Mouse (Mus musculus): ENCODE results near the gene Hsf4. TPM values are rescaled to one million over a fixed set of nuclear protein-coding genes. Genes with fewer than 3 reads are reported as not detected.
A peak's percentile ranks its signal among the peaks of the same experiment; 100 is the strongest.
"Not testable (repeated sequence)": the region's sequence is repeated elsewhere in the genome, so short reads cannot be mapped to it uniquely, and the experiment has no call there.

The Hsf4 gene
- 0.14 and 0.37 TPM in 2 replicates for polyA plus RNA-seq (2014; fragmentation: Nextera tagmentation; extraction: Ambion mirVana)

GRCm38 (mm10) chr8:105269461-105269947 is at the start of gene Hsf4:
TSS of gene Hsf4 (plus strand) at chr8:105269801.
- Histone ChIP-seq H3K36me3 (ENCODE audit: control insufficient read depth, insufficient read depth, low read length) (no peaks in the 10 kb centered on the region), H3K4me2 (ENCODE audit: low read length) (peak within 1 kb of the TSS; percentile 69), H3K27ac (ENCODE audit: low read depth, low read length) (no peak within 1 kb of the TSS), H3K4me1 (ENCODE audit: control insufficient read depth, insufficient read depth, low read length) (peaks cover 5% of the 10 kb centered on the region; the same call in 1 of the 2 replicates), H3K27me3 (replicated peaks; ENCODE audit: control insufficient read depth, insufficient read depth, low read length) (peaks cover 96% of the 10 kb centered on the region), H3K9me3 (replicated peaks; ENCODE audit: control insufficient read depth, low read length) (no peaks in the 10 kb centered on the region), H3K9ac (ENCODE audit: low read length) (peak within 1 kb of the TSS; percentile 58), H3K4me3 (ENCODE audit: low read depth, low read length) (peak within 1 kb of the TSS; percentile 45)
- DNase-seq (ENCODE audit: low spot score) = no peak
- 1% methylated on average over 39 of the region's 42 CpGs for WGBS
- ATAC-seq = no peak

GRCm38 (mm10) chr8:105223850-105224249 is 45.8 kb upstream of the Hsf4 start:
- Histone ChIP-seq H3K4me2 (ENCODE audit: low read length) (0 out of 2 replicates have a peak overlapping the region, but pooled peaks have one; percentile 67), H3K36me3 (ENCODE audit: control insufficient read depth, insufficient read depth, low read length) (no peaks in the 10 kb centered on the region), H3K9me3 (replicated peaks; ENCODE audit: control insufficient read depth, low read length) (no peaks in the 10 kb centered on the region), H3K27ac (ENCODE audit: low read depth, low read length) (no peak overlapping the region), H3K27me3 (replicated peaks; ENCODE audit: control insufficient read depth, insufficient read depth, low read length) (no peaks in the 10 kb centered on the region), H3K4me1 (ENCODE audit: control insufficient read depth, insufficient read depth, low read length) (peaks cover 12% of the 10 kb centered on the region), H3K9ac (ENCODE audit: low read length) (no peak overlapping the region), H3K4me3 (ENCODE audit: low read depth, low read length) (no peak overlapping the region; the same call in 1 of the 2 replicates)
- ATAC-seq (no peak), DNase-seq (ENCODE audit: low spot score) (no peak)
- 77% methylated on average over 7 of the region's 7 CpGs for WGBS

- Histone ChIP-seq H3K27ac (ENCODE audit: low read depth, low read length) (peak within 1 kb of the TSS; percentile 63), H3K27me3 (replicated peaks; ENCODE audit: control insufficient read depth, insufficient read depth, low read length) (no peaks in the 10 kb centered on the region), H3K36me3 (ENCODE audit: control insufficient read depth, insufficient read depth, low read length) (no peaks in the 10 kb centered on the region), H3K4me1 (ENCODE audit: control insufficient read depth, insufficient read depth, low read length) (peaks cover 12% of the 10 kb centered on the region), H3K4me3 (ENCODE audit: low read depth, low read length) (peak within 1 kb of the TSS; percentile 88), H3K9me3 (replicated peaks; ENCODE audit: control insufficient read depth, low read length) (no peaks in the 10 kb centered on the region), H3K4me2 (ENCODE audit: low read length) (peak within 1 kb of the TSS; percentile 83), H3K9ac (ENCODE audit: low read length) (peak within 1 kb of the TSS; percentile 94)
- 2% methylated on average over 34 of the region's 34 CpGs for WGBS
- DNase-seq (ENCODE audit: low spot score) (peak; percentile 96), ATAC-seq (peak; percentile 96)
These were observed 45.0 kb upstream of the Hsf4 start, which contains the start of gene D230025D16Rik for GRCm38 (mm10) chr8:105224413-105225271. TSS of gene D230025D16Rik (plus strand) at chr8:105225145.

- under 1% methylated on average over 27 of the region's 27 CpGs for WGBS
- no peak for DNase-seq (ENCODE audit: low spot score)
- ATAC-seq = no peak; the same call in 1 of the 2 replicates
These were observed 44.4 kb upstream of the Hsf4 start for GRCm38 (mm10) chr8:105225272-105225593.

GRCm38 (mm10) chr8:105225917-105226316 is 43.7 kb upstream of the Hsf4 start:
- Histone ChIP-seq H3K9me3 (replicated peaks; ENCODE audit: control insufficient read depth, low read length) (no peaks in the 10 kb centered on the region), H3K27me3 (replicated peaks; ENCODE audit: control insufficient read depth, insufficient read depth, low read length) (no peaks in the 10 kb centered on the region), H3K4me2 (ENCODE audit: low read length) (peak overlapping the region; percentile 83), H3K27ac (ENCODE audit: low read depth, low read length) (no peak overlapping the region), H3K4me3 (ENCODE audit: low read depth, low read length) (peak overlapping the region; percentile 88), H3K9ac (ENCODE audit: low read length) (peak overlapping the region; percentile 94), H3K36me3 (ENCODE audit: control insufficient read depth, insufficient read depth, low read length) (no peaks in the 10 kb centered on the region), H3K4me1 (ENCODE audit: control insufficient read depth, insufficient read depth, low read length) (peaks cover 12% of the 10 kb centered on the region)
- 37% methylated on average over 6 of the region's 6 CpGs for WGBS
- DNase-seq (ENCODE audit: low spot score) (no peak), ATAC-seq (no peak)

More at GRCm38 (mm10) chr8:105225272-105225593, 44.4 kb upstream of the Hsf4 start:
- Histone ChIP-seq H3K27ac (ENCODE audit: low read depth, low read length) (peak overlapping the region; percentile 63; the same call in 1 of the 2 replicates), H3K36me3 (ENCODE audit: control insufficient read depth, insufficient read depth, low read length) (no peaks in the 10 kb centered on the region), H3K4me1 (ENCODE audit: control insufficient read depth, insufficient read depth, low read length) (peaks cover 12% of the 10 kb centered on the region), H3K27me3 (replicated peaks; ENCODE audit: control insufficient read depth, insufficient read depth, low read length) (no peaks in the 10 kb centered on the region), H3K9me3 (replicated peaks; ENCODE audit: control insufficient read depth, low read length) (no peaks in the 10 kb centered on the region), H3K4me2 (ENCODE audit: low read length) (peak overlapping the region; percentile 83), H3K4me3 (ENCODE audit: low read depth, low read length) (peak overlapping the region; percentile 88), H3K9ac (ENCODE audit: low read length) (peak overlapping the region; percentile 94)

- Histone ChIP-seq H3K27ac (ENCODE audit: low read depth, low read length) (no peak overlapping the region), H3K4me2 (ENCODE audit: low read length) (no peak overlapping the region), H3K36me3 (ENCODE audit: control insufficient read depth, insufficient read depth, low read length) (peaks cover 19% of the 10 kb centered on the region), H3K4me3 (ENCODE audit: low read depth, low read length) (no peak overlapping the region), H3K4me1 (ENCODE audit: control insufficient read depth, insufficient read depth, low read length) (no peaks in the 10 kb centered on the region), H3K9ac (ENCODE audit: low read length) (no peak overlapping the region), H3K27me3 (replicated peaks; ENCODE audit: control insufficient read depth, insufficient read depth, low read length) (no peaks in the 10 kb centered on the region), H3K9me3 (replicated peaks; ENCODE audit: control insufficient read depth, low read length) (no peaks in the 10 kb centered on the region)
- DNase-seq (ENCODE audit: low spot score) (no peak), ATAC-seq (no peak)
- 87% methylated on average over 12 of the region's 12 CpGs for WGBS
These were observed 37.9 kb upstream of the Hsf4 start for GRCm38 (mm10) chr8:105231503-105232320.

- not testable (repeated sequence) for DNase-seq (ENCODE audit: low spot score); H3K4me3 ChIP-seq (ENCODE audit: low read depth, low read length); H3K9me3 ChIP-seq (replicated peaks; ENCODE audit: control insufficient read depth, low read length); ATAC-seq; H3K9ac ChIP-seq (ENCODE audit: low read length); H3K4me2 ChIP-seq (ENCODE audit: low read length); H3K4me1 ChIP-seq (ENCODE audit: control insufficient read depth, insufficient read depth, low read length); H3K27ac ChIP-seq (ENCODE audit: low read depth, low read length); H3K27me3 ChIP-seq (replicated peaks; ENCODE audit: control insufficient read depth, insufficient read depth, low read length)
- H3K36me3 ChIP-seq (ENCODE audit: control insufficient read depth, insufficient read depth, low read length) = peaks cover 19% of the 10 kb centered on the region
- 91% methylated on average over 4 of the region's 4 CpGs for WGBS
These were observed 37.3 kb upstream of the Hsf4 start for GRCm38 (mm10) chr8:105232321-105232693.

GRCm38 (mm10) chr8:105233126-105233935 is 36.3 kb upstream of the Hsf4 start:
- Histone ChIP-seq H3K4me2 (ENCODE audit: low read length) (no peak overlapping the region), H3K9me3 (replicated peaks; ENCODE audit: control insufficient read depth, low read length) (no peaks in the 10 kb centered on the region), H3K9ac (ENCODE audit: low read length) (no peak overlapping the region), H3K4me1 (ENCODE audit: control insufficient read depth, insufficient read depth, low read length) (no peaks in the 10 kb centered on the region), H3K27ac (ENCODE audit: low read depth, low read length) (no peak overlapping the region), H3K4me3 (ENCODE audit: low read depth, low read length) (no peak overlapping the region), H3K36me3 (ENCODE audit: control insufficient read depth, insufficient read depth, low read length) (peaks cover 19% of the 10 kb centered on the region), H3K27me3 (replicated peaks; ENCODE audit: control insufficient read depth, insufficient read depth, low read length) (no peaks in the 10 kb centered on the region)
- ATAC-seq = no peak
- no peak for DNase-seq (ENCODE audit: low spot score)
- WGBS = 73% methylated on average over 1 of the region's 1 CpGs
